Mouse (Mus musculus): ENCODE data around the gene Ptrh2.

DNA sequence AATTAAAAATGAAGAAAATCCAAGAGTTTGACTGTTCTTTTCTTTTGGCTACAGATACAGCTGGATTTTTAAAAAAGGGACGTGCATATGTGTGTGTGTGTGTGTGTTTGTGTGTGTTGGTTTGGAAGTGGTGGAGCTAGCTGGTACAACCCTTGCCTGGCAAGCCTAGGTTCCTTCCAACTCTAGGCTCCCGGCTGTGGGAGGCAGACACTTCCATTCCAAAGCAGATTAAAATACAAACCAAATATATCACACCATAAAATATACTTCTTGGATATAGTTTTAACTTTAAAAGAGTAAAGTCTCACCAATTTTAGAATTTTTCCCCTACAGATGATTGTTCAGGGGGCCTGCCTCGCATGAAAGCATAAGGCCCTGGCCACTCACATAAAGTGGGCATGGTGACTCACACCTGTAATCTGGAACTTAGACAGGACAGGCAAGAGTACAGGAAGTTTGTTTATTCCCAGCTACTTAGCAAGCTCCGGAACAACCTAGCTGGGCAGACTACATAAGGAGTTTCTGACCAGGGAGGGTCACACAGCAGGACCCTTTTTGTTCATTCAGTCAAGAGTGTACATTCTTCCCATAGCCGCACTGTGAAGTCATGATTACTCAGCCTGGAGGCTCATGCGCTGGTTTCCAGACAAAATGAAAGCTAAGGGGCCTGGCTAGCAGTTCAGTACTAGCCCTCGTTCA lies 37.5 kb upstream of the Ptrh2 start:
- TF ChIP-seq POLR2A (IDR thresholded peaks at IDR 0.05; ENCODE audit: extremely low read depth, insufficient read depth, low read length) (no peak), CTCF (IDR thresholded peaks at IDR 0.05; ENCODE audit: extremely low read depth, insufficient read depth, low read length) (no peak)

Measured in cortical plate, adult 2 months (tissue).